Mouse (Mus musculus) kidney, adult 8-10 months (tissue): Measurements from ENCODE around the gene Pias1.
"Not testable (repeated sequence)": the region's sequence is repeated elsewhere in the genome, so short reads cannot be mapped to it uniquely, and the experiment has no call there.

Experiments
- DNase-seq, 2 experiments: peaks; one replicate each; pipeline ENCODE4 v3.0.0; 2022

Gene Pias1

DNA sequence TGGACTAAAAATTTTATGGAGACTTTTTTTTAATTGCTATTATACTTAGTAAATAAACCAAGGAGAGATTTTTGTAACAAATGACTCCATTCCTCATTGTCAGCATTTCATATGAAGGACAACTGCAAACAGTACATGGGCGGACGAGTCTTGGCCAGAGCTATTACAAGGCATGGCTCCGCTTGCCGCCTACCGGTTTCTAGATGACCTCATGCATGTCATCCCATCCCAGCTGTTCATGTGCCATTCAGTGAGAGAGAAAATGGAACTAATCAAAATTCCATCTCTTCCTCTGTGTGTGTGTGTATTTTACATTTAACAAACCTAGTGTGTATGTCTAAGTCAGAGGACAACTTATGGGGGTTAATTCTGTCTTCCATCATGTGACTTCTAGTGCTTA, 51.9 kb downstream of the Pias1 start:
- DNase-seq, result no peak

GRCm38 (mm10) chr9:62934700-62935400, 52.9 kb downstream of the Pias1 start:
- peak in 1 of 2 experiments; percentile 19 for DNase-seq

GRCm38 (mm10) chr9:62932575-62933339, 55.0 kb downstream of the Pias1 start:
- DNase-seq, result no peak

DNA sequence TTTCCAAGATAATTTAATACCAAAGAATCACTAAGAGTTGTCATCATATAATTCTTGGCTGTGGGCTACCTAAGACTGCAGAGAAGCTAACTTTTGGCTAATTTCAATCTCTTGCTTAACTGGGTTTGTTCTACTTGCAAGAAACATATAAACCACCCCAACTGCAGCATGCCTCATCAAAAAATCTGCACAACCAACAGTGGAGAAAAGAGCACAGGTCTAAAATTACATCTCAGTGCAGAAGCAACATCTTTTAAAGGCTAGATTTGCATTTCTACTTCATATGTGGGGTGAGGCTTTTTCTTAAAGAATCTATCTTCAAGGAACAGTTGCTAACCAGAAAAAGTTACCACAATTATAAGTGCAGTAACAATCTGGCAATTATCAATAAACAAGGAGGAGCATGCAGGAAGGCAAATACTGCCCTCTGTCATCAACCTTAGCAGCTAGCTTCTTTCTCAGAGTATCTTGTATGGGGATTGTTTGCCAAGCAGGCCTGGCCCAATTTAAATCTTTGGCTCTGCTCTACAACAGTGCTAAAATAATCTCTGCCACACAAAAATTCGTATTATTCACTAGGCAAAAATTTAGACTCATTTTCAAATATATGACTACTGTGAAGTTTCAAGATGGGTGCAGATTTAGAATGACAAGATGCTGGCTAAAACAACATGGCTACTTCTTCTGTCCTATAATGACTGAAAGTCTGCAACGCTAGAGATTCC, 62.7 kb downstream of the Pias1 start:
- DNase-seq, result no peak

- DNase-seq, result no peak
Observed at GRCm38 (mm10) chr9:62920877-62921276, 66.8 kb downstream of the Pias1 start.

DNA sequence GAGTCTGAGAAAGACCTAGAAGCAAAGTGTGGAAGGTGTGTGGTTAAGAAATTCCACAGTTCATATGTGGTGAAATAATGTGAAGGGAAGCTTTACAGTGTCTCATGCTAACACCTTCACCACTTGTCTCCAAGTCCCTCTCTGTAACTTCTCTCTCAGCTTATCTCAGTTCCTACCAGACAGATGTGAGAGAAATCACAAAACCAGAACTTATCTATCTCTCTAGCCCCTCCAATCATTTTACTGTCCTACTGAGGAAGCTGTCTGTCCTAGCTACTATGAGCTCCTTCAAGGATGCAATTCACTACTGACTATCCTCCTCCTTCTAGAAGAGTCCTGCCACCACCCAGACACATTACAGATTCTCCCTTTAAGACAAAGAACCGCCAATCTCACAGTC, 70.7 kb downstream of the Pias1 start:
- DNase-seq, result no peak

- no peak for DNase-seq
Observed at GRCm38 (mm10) chr9:62913390-62914069, 74.2 kb downstream of the Pias1 start.

- DNase-seq, result no peak
Observed at GRCm38 (mm10) chr9:62905039-62905438, 82.7 kb downstream of the Pias1 start.

DNA sequence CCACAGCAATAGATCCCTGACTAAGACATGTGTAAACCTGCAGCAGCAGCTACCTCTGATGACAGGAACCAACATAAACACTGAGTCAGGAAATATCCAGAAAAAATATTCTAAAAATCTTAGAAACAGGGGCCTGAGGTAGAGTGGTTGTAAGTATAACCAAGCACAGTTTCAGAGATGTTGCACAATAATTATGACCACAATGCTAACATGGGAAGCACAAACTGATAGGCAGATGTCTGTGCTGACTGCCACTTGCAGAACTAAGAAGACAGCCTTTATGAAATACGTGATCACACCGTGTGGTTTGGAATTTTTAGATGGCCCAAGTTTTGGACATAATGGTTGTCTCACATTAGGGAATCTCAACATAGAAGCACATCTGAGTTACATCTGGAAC, 83.9 kb downstream of the Pias1 start:
- no peak for DNase-seq

DNA sequence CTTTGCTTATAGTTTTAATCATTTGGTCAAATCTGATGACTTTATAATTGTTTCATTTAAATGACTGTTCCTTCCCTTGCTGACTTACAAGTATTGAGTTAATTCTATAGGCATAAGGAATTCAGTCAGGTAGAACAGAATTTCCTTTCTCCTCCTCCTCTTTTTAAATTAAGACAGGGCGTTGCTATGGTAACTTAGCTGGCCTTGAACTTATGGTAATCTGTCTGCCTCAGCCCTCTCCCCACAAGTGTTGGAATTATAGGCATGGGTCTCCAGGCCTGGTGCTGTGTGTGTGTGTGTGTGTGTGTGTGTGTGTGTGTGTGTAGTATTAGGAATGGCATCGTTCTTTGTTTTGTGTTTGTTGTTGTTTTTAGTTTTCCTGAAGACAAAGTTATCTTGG, 86.0 kb downstream of the Pias1 start:
- DNase-seq, result no peak

DNA sequence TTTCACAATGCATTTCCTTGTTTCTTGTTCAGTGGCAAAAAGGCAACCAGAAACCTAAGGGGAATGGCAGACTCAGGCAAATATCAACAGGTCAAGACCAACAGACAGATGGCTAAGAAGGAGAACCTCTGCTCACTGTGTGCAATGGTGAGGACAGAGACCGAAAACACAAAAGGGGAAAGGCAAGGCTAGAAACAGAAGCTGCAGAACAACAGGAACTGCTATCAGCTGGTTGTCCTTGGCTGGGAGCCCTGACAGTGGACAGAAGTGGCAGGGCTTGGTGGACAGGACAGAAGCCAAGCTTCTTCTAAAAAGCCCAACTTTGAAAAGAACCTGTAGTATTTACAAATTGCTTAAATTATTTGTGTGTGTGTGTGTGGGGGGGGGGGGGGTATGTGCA, 93.2 kb downstream of the Pias1 start:
- peak in 1 of 2 experiments; percentile 36 for DNase-seq

GRCm38 (mm10) chr9:62881871-62882270, 105.9 kb downstream of the Pias1 start:
- no peak for DNase-seq

- DNase-seq, result no peak
Observed at GRCm38 (mm10) chr9:62877825-62878224, 109.9 kb downstream of the Pias1 start.

DNA sequence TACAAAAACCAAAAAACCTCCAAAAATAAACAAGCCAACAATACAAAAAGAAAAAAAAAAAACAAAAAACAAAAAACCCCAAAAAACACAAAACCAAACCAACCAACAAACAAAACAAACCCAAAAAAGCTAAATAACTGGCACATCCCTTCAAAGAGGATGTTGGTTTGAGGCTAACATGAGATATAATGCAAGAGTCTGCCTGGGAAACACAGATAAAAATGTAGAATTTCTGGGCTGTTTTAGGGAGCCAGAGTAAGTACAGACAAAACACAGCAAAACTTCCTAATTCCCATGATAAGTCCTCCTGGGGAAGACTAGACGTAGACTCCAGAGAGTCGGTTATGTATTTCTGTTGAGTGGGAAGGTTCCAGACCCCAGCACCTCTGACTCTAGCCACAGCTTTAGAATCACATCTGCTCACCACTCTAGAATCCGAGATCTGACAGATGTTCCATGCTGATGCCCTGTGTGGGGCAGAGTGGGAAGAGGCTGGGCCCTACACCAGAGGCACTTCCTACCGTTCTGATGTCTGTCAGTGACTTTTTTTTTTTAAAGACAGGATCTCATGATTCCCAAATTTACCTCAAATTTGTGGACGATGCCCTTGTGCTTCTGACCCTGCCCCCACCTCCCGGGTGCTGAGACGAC, 110.6 kb downstream of the Pias1 start:
- DNase-seq, result no peak

- no peak for DNase-seq
Observed at GRCm38 (mm10) chr9:62870728-62871127, 117.0 kb downstream of the Pias1 start.

DNA sequence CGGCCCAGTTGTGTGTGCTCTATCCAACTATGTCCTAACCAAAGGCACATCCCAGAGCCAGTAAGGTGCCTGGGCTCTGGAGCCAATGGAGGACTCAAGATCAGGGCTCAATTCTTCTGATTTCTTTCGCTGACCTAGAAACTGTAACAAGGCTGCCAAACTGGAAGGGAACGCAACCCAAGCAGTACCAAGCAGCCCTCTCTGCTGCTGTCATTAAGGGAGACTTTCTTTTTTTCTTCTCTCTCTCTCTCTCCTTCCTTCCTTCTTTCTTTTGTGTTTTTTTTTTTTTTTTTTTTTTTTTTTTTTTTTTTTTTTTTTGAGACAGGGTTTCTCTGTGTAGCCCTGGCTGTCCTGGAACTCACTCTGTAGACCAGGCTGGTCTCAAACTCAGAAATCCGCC, 118.5 kb downstream of the Pias1 start:
- DNase-seq, result not testable (repeated sequence)

DNA sequence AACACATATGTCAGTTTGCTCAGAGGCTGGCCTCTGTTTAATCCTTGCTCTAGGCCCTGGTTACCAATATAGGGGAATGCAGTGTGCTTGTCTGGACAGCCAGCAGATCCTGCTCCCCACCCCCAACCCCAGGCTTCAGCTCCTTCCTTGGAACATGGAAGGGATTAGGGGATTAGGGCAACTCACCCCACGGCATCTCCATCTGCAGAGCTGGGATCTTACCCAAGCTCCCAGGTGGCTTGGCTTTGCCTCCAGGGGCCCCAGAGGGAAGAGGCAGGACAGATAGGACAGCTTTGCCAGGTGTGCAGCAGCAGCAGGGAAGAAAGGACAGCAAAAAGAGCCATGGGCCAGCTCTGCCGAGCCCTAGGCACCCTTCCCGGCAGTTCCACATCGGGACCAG, 126.9 kb downstream of the Pias1 start:
- DNase-seq, result no peak

- not testable (repeated sequence) for DNase-seq
Observed at GRCm38 (mm10) chr9:62860102-62860501, 127.6 kb downstream of the Pias1 start.

DNA sequence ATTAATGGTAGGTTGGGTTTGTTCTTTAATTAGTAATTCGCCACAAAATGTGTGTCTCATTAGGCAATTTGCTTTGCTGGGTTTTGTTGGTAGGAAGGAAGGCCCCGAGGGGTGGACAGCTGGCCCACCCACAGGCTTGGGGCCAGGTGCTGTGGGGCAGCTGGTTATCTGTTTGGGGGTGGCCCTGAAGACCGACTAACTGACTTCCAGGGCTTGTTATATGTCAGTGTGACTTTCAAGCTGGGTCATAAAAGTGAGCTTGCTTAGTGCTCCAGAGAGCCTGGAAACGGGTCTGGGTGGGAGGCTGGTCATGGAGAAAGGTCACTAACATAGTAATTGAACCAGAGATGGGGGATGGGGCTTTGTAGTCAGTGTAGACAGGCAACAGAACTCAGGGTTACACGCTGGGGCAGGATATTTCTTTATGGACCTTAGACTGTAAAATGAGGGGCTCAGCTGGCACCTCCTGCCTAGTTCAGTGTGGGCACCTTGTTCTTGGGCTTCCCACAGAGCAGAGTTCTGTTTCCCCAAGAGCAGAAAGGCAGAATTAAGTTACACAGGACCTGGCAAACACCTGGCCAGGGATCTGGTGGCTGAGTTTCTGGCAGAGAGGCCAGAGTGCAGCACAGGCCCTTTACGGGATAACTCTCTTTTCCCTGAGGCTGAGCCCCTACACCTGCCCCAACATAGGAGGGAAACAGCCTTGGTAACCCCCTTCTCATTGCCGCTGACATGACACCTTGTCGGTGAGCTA, 129.3 kb downstream of the Pias1 start:
- no peak for DNase-seq

- DNase-seq, result peak; percentile 95 to 96
Observed at GRCm38 (mm10) chr9:62857719-62858261, 129.9 kb downstream of the Pias1 start, which contains the start of gene Calml4. Gene Calml4, plus strand, starts transcription at chr9:62858080.

DNA sequence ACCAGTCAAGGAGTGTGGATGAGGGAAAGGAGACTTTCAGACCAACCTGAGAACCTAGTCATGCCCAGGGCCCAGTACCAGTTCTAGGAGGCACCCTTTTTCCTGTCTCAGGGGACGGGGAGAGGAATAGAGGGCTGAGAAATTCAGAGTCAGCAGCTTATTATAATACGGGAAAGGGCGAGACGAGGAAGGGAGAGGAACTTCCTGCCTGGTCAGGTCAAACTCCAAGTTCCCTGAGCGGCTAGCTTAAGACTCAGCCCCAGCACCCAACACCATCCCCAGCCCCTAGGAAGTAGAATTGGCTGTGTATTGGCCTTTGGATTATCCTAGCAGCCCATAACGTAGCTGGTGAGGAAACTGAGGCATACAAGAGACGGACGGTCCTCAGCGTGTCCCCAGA, 130.5 kb downstream of the Pias1 start:
- peak; percentile 78 to 82 for DNase-seq
